In genomic region chr7:24461376-24462051, GRCm38 (mm10) we compare ENCODE assay signal across 9 mouse cellular contexts. TPM values are rescaled to one million over a fixed set of nuclear protein-coding genes. Genes with fewer than 3 reads are reported as not detected.
DNase-seq lines count a peak whose midpoint lies in the region; ATAC-seq and TF ChIP-seq lines count a peak whose summit lies in the region.
"Had no signal": no experiment of that assay in that cellular context is flagged by ENCODE, and none has a peak within 500 bp of the region (broad histone marks: within the 10 kb centered on the region; RNA-seq: fewer than 3 reads in every experiment).

No protein-coding gene starts in this region.

- no peak for TF ChIP-seq EP300 in MEL (IDR thresholded peaks at IDR 0.05; ENCODE audit: low read depth in 1 of 2, low read length in 2 of 2)

- TF ChIP-seq POLR2A in MEL (IDR thresholded peaks at IDR 0.05; ENCODE audit: control insufficient read depth in 1 of 2, insufficient read depth in 1 of 2, low read depth in 1 of 2, low read length in 2 of 2, poor library complexity in 1 of 2) = no peak

- H3K36me3 ChIP-seq in MEL (ENCODE audit: control insufficient read depth in 1 of 2, insufficient read depth in 2 of 2, low read length in 2 of 2) = peaks cover 0 to 5% of the 10 kb centered on the region in 2 experiments; a peak in 2 of 4 replicates
- H3K36me3 ChIP-seq in intestine, postnatal 0 days (ENCODE audit: control insufficient read depth, insufficient read depth) = peaks cover 1% of the 10 kb centered on the region; the same call in 1 of the 2 replicates
- no peaks in the 10 kb centered on the region for H3K36me3 ChIP-seq in forebrain, embryonic 11.5 days (ENCODE audit: control insufficient read depth, insufficient read depth, low read length)
- H3K36me3 ChIP-seq: forebrain, embryonic 12.5 days had no signal

- no peaks in the 10 kb centered on the region for H3K9me3 ChIP-seq in MEL (replicated peaks; ENCODE audit: insufficient read depth, low read length)
- H3K9me3 ChIP-seq in intestine, postnatal 0 days (ENCODE audit: control insufficient read depth) = no peaks in the 10 kb centered on the region
- no peaks in the 10 kb centered on the region for H3K9me3 ChIP-seq in forebrain, embryonic 11.5 days (ENCODE audit: control insufficient read depth, low read length)
- H3K9me3 ChIP-seq: forebrain, embryonic 12.5 days had no signal

- DNase-seq in MEL (ENCODE audit: low read depth, low spot score) = peak; percentile 46
- peak; percentile 77 for DNase-seq in adrenal gland, adult 2 months
- peak; percentile 79 for DNase-seq in lung, postnatal 10 days
- no peak for DNase-seq in left cerebral cortex, adult 9 months (ENCODE audit: low spot score in 2 of 2)
- DNase-seq in forebrain, embryonic 11.5 days (ENCODE audit: low spot score) = no peak
- DNase-seq in cerebellum, postnatal 14 days = no peak

- WGBS in intestine, postnatal 0 days = 26% methylated on average over 14 of the region's 14 CpGs
- WGBS in forebrain, embryonic 11.5 days = 73% methylated on average over 14 of the region's 14 CpGs

- peaks cover 4 to 19% of the 10 kb centered on the region in 2 experiments for H3K4me1 ChIP-seq in MEL (ENCODE audit: control insufficient read depth in 1 of 2, insufficient read depth in 2 of 2, low read length in 2 of 2)
- peaks cover 4% of the 10 kb centered on the region; the same call in 1 of the 2 replicates for H3K4me1 ChIP-seq in intestine, postnatal 0 days (replicated peaks; ENCODE audit: control insufficient read depth, insufficient read depth, low read length)
- peaks cover 3% of the 10 kb centered on the region; the same call in 1 of the 2 replicates for H3K4me1 ChIP-seq in forebrain, embryonic 11.5 days (replicated peaks; ENCODE audit: control insufficient read depth, insufficient read depth, low read length)

- TF ChIP-seq RAD21 in MEL (IDR thresholded peaks at IDR 0.05; ENCODE audit: low read depth, low read length) = no peak

- TF ChIP-seq CTCF in MEL (IDR thresholded peaks at IDR 0.05 in 2 of 3, conservative IDR thresholded peaks at IDR 0.05 in 1 of 3; ENCODE audit: control insufficient read depth in 1 of 3, insufficient read depth in 1 of 3, low read depth in 2 of 3, low read length in 3 of 3, poor library complexity in 1 of 3, severe bottlenecking in 1 of 3) = no peak
- no peak for TF ChIP-seq CTCF in intestine, postnatal 0 days (IDR thresholded peaks at IDR 0.05; ENCODE audit: low read depth)

- H3K27me3 ChIP-seq in MEL (ENCODE audit: control insufficient read depth in 1 of 2, insufficient read depth in 2 of 2, low read length in 2 of 2) = peaks cover 1 to 3% of the 10 kb centered on the region in 2 experiments; a peak in 1 of 4 replicates
- no peaks in the 10 kb centered on the region for H3K27me3 ChIP-seq in intestine, postnatal 0 days (replicated peaks; ENCODE audit: control insufficient read depth, insufficient read depth, low read length)
- H3K27me3 ChIP-seq in forebrain, embryonic 11.5 days (ENCODE audit: control insufficient read depth, insufficient read depth, low read length) = peaks cover 2% of the 10 kb centered on the region; the same call in 1 of the 2 replicates

- peak overlapping the region; percentile 66; the same call in 1 of the 2 replicates for H3K4me2 ChIP-seq in intestine, postnatal 0 days (replicated peaks; ENCODE audit: low read depth)
- no peak overlapping the region for H3K4me2 ChIP-seq in forebrain, embryonic 11.5 days (ENCODE audit: low read depth, low read length, severe bottlenecking)

- no peak for ATAC-seq in intestine, postnatal 0 days
- ATAC-seq in forebrain, embryonic 11.5 days (replicated peaks; ENCODE audit: low FRiP score) = no peak

- 0 out of 2 replicates have a peak, but pooled peaks cover 2% of the 10 kb centered on the region for H3K79me2 ChIP-seq in MEL (ENCODE audit: control insufficient read depth, insufficient read depth, low read length, poor library complexity)

- peak overlapping the region; percentile 13 to 20; a peak in 1 of 4 replicates for H3K4me3 ChIP-seq in MEL (ENCODE audit: control insufficient read depth in 1 of 2, insufficient read depth in 1 of 2, low read depth in 2 of 2, low read length in 2 of 2)
- H3K4me3 ChIP-seq in intestine, postnatal 0 days (ENCODE audit: low read depth, low read length) = no peak overlapping the region
- no peak overlapping the region for H3K4me3 ChIP-seq in forebrain, embryonic 11.5 days (ENCODE audit: low read depth, low read length)
- H3K4me3 ChIP-seq: forebrain, embryonic 12.5 days; layer of hippocampus, adult 2 months had no signal

- no peak overlapping the region for H3K9ac ChIP-seq in MEL (ENCODE audit: control insufficient read depth, low read depth, low read length, poor library complexity, severe bottlenecking)
- no peak overlapping the region; the same call in 1 of the 2 replicates for H3K9ac ChIP-seq in intestine, postnatal 0 days (ENCODE audit: low read depth, low read length)
- H3K9ac ChIP-seq in forebrain, embryonic 11.5 days (ENCODE audit: low read length) = no peak overlapping the region
- H3K9ac ChIP-seq: forebrain, embryonic 12.5 days had no signal

- no peak overlapping the region for H3K27ac ChIP-seq in MEL (ENCODE audit: control insufficient read depth, low read depth, low read length)
- H3K27ac ChIP-seq in intestine, postnatal 0 days (ENCODE audit: low read depth, low read length) = no peak overlapping the region; the same call in 1 of the 2 replicates
- no peak overlapping the region for H3K27ac ChIP-seq in forebrain, embryonic 11.5 days (ENCODE audit: low read depth, low read length)
- H3K27ac ChIP-seq: forebrain, embryonic 12.5 days; layer of hippocampus, adult 2 months had no signal

TF ChIP-seq in MEL, 35 proteins besides CTCF, POLR2A, EP300 and RAD21:
- TF ChIP-seq ZNF384 (IDR thresholded peaks at IDR 0.05; ENCODE audit: low read depth, low read length) (no peak), HCFC1 (IDR thresholded peaks at IDR 0.05; ENCODE audit: low read depth, low read length) (no peak), GATA1 (IDR thresholded peaks at IDR 0.05; ENCODE audit: low read depth, low read length) (peak; percentile 73), MXI1 (IDR thresholded peaks at IDR 0.05; ENCODE audit: low read depth, low read length) (no peak), KAT2A (conservative IDR thresholded peaks at IDR 0.05; ENCODE audit: low read depth, low read length) (no peak), USF1 (IDR thresholded peaks at IDR 0.05; ENCODE audit: low read depth, low read length) (no peak), MAFK (IDR thresholded peaks at IDR 0.05; ENCODE audit: borderline replicate concordance, low read depth, low read length) (no peak), BHLHE40 (IDR thresholded peaks at IDR 0.05; ENCODE audit: borderline replicate concordance, low read depth, low read length) (no peak)

RNA-seq across cellular contexts. Expression of gene Plaur, which starts 0.8 kb away (rescaled TPM):
- 8.0 and 9.7 TPM in 2 replicates for total RNA-seq in MEL (2012; rRNA removed)
- polyA plus RNA-seq in MEL (2012; ENCODE audit: insufficient read depth in 1 of 2, insufficient read length in 2 of 2, low read depth in 1 of 2, low replicate concordance in 2 of 2, missing spikeins in 1 of 2) = 1 to 10 TPM in 1 of 2 experiments, not detected in 1; 8.6 TPM
- 10 to 100 TPM in 1 of 2 experiments, 1 to 10 TPM in 1; 9.5 to 10.8 TPM for total RNA-seq in adrenal gland, adult 2 months (2021)
- polyA plus RNA-seq in adrenal gland, adult 2 months (2012; rRNA removed) = 15.5 and 18.0 TPM in 2 replicates
- polyA plus RNA-seq in intestine, postnatal 0 days (2015; fragmentation: Nextera tagmentation; extraction: Ambion mirVana) = 6.9 and 7.8 TPM in 2 replicates
- 1.1 and 1.2 TPM in 2 replicates for polyA plus RNA-seq in forebrain, embryonic 11.5 days (2014; fragmentation: Nextera tagmentation; extraction: Ambion mirVana)

RNA-seq across cellular contexts. Expression of gene Irgc1, which starts 9.4 kb away (rescaled TPM):
- total RNA-seq in MEL (2012; rRNA removed) = not detected in 2 replicates
- not detected for polyA plus RNA-seq in MEL (2012; ENCODE audit: insufficient read depth in 1 of 2, insufficient read length in 2 of 2, low read depth in 1 of 2, low replicate concordance in 2 of 2, missing spikeins in 1 of 2)
- total RNA-seq in adrenal gland, adult 2 months (2021) = not detected
- 0.19 TPM in 1 of 2 replicates, not detected in the other for polyA plus RNA-seq in adrenal gland, adult 2 months (2012; rRNA removed)
- not detected in 2 replicates for polyA plus RNA-seq in intestine, postnatal 0 days (2015; fragmentation: Nextera tagmentation; extraction: Ambion mirVana)
- polyA plus RNA-seq in forebrain, embryonic 11.5 days (2014; fragmentation: Nextera tagmentation; extraction: Ambion mirVana) = not detected in 2 replicates
- total RNA-seq: layer of hippocampus, adult 2 months had no signal
- polyA plus RNA-seq: forebrain, embryonic 12.5 days had no signal

RNA-seq across cellular contexts. Expression of gene Cadm4, which starts 20.3 kb away (rescaled TPM):
- total RNA-seq in MEL (2012; rRNA removed) = 0.12 and 0.16 TPM in 2 replicates
- under 1 TPM in 1 of 2 experiments, not detected in 1; 0.38 TPM for polyA plus RNA-seq in MEL (2012; ENCODE audit: insufficient read depth in 1 of 2, insufficient read length in 2 of 2, low read depth in 1 of 2, low replicate concordance in 2 of 2, missing spikeins in 1 of 2)
- total RNA-seq in adrenal gland, adult 2 months (2021) = 1 to 10 TPM; 1.7 to 4.7 TPM
- polyA plus RNA-seq in adrenal gland, adult 2 months (2012; rRNA removed) = 6.6 and 7.5 TPM in 2 replicates
- 1.4 and 1.7 TPM in 2 replicates for polyA plus RNA-seq in intestine, postnatal 0 days (2015; fragmentation: Nextera tagmentation; extraction: Ambion mirVana)
- 7.1 and 8.9 TPM in 2 replicates for polyA plus RNA-seq in forebrain, embryonic 11.5 days (2014; fragmentation: Nextera tagmentation; extraction: Ambion mirVana)

RNA-seq across cellular contexts. Expression of gene Zfp428, which starts 45.3 kb away (rescaled TPM):
- total RNA-seq in MEL (2012; rRNA removed) = 10.3 and 12.4 TPM in 2 replicates
- polyA plus RNA-seq in MEL (2012; ENCODE audit: insufficient read depth in 1 of 2, insufficient read length in 2 of 2, low read depth in 1 of 2, low replicate concordance in 2 of 2, missing spikeins in 1 of 2) = 10 to 100 TPM in 1 of 2 experiments, not detected in 1; 16.4 TPM
- total RNA-seq in adrenal gland, adult 2 months (2021) = 1 to 10 TPM; 4.2 to 7.2 TPM
- 32.1 and 38.3 TPM in 2 replicates for polyA plus RNA-seq in adrenal gland, adult 2 months (2012; rRNA removed)
- polyA plus RNA-seq in intestine, postnatal 0 days (2015; fragmentation: Nextera tagmentation; extraction: Ambion mirVana) = 11.2 and 12.8 TPM in 2 replicates
- polyA plus RNA-seq in forebrain, embryonic 11.5 days (2014; fragmentation: Nextera tagmentation; extraction: Ambion mirVana) = 109 and 114 TPM in 2 replicates

RNA-seq across cellular contexts. Expression of gene AC161166.1, which starts 50.7 kb away (rescaled TPM):
- not detected in 2 replicates for total RNA-seq in MEL (2012; rRNA removed)
- polyA plus RNA-seq in MEL (2012; ENCODE audit: insufficient read depth in 1 of 2, insufficient read length in 2 of 2, low read depth in 1 of 2, low replicate concordance in 2 of 2, missing spikeins in 1 of 2) = under 1 TPM in 1 of 2 experiments, not detected in 1; 0.13 TPM
- total RNA-seq in adrenal gland, adult 2 months (2021) = not detected
- polyA plus RNA-seq in adrenal gland, adult 2 months (2012; rRNA removed) = not detected in 2 replicates
- polyA plus RNA-seq in intestine, postnatal 0 days (2015; fragmentation: Nextera tagmentation; extraction: Ambion mirVana) = 0.05 TPM in 1 of 2 replicates, not detected in the other
- polyA plus RNA-seq in forebrain, embryonic 11.5 days (2014; fragmentation: Nextera tagmentation; extraction: Ambion mirVana) = 0.96 and 1.3 TPM in 2 replicates
- total RNA-seq: layer of hippocampus, adult 2 months had no signal

Comparison
In these comparisons a context has a peak if more than half of its experiments do, and no peak if none do; other contexts are left out.
1. DNase-seq: peak in MEL (single experiment), adrenal gland, adult 2 months (single experiment) and lung, postnatal 10 days (single experiment); none in left cerebral cortex, adult 9 months (0 of 2), forebrain, embryonic 11.5 days (single experiment) and cerebellum, postnatal 14 days (0 of 2).
2. H3K4me3 ChIP-seq: peak in MEL (2 of 2); none in intestine, postnatal 0 days (single experiment) and forebrain, embryonic 11.5 days (single experiment).